Mouse (Mus musculus) retina, postnatal 7 days (tissue): Measurements from ENCODE around the gene Gm49416.
"Not testable (repeated sequence)": the region's sequence is repeated elsewhere in the genome, so short reads cannot be mapped to it uniquely, and the experiment has no call there.

Source experiments
- DNase-seq: peaks from one replicate; pipeline ENCODE4 v3.0.0-alpha.2; 2012; ENCODE audit warnings: low read depth, low spot score

Gene Gm49416

GRCm38 (mm10) chr19:8888511-8889385 lies at the start of gene Gm49416, which contains the start of gene 1810009A15Rik:
Gene Gm49416 (plus strand): TSS chr19:8888926.
Gene 1810009A15Rik (plus strand): TSS chr19:8888853.
- DNase-seq = peak; percentile 88

- DNase-seq = no peak
Measured at GRCm38 (mm10) chr19:8839103-8839907, 49.4 kb upstream of the Gm49416 start, which contains the start of gene Gng3. Gene Gng3 (minus strand): TSS chr19:8839194.

- no peak for DNase-seq
Measured at GRCm38 (mm10) chr19:8839908-8840791, 48.6 kb upstream of the Gm49416 start.

- DNase-seq = no peak
Measured at GRCm38 (mm10) chr19:8841012-8841411, 47.7 kb upstream of the Gm49416 start.

- no peak for DNase-seq
Measured at GRCm38 (mm10) chr19:8842961-8843360, 45.8 kb upstream of the Gm49416 start.

- peak; percentile 76 for DNase-seq
Measured at GRCm38 (mm10) chr19:8844371-8845129, 44.2 kb upstream of the Gm49416 start.

- no peak for DNase-seq
Measured at GRCm38 (mm10) chr19:8848356-8848755, 40.4 kb upstream of the Gm49416 start.

GRCm38 (mm10) chr19:8850402-8850901 lies 38.3 kb upstream of the Gm49416 start, which contains the start of gene Lrrn4cl:
Gene Lrrn4cl (plus strand): TSS chr19:8850768.
- no peak for DNase-seq

GRCm38 (mm10) chr19:8851639-8852038 lies 37.1 kb upstream of the Gm49416 start:
- DNase-seq = no peak

- DNase-seq = no peak
Measured at GRCm38 (mm10) chr19:8852236-8852928, 36.3 kb upstream of the Gm49416 start.

GRCm38 (mm10) chr19:8853117-8853516 lies 35.6 kb upstream of the Gm49416 start:
- DNase-seq = no peak

- no peak for DNase-seq
Measured at GRCm38 (mm10) chr19:8857689-8858088, 31.0 kb upstream of the Gm49416 start.

- DNase-seq = no peak
Measured at GRCm38 (mm10) chr19:8859018-8859417, 29.7 kb upstream of the Gm49416 start.

GRCm38 (mm10) chr19:8864265-8864664 lies 24.5 kb upstream of the Gm49416 start:
- no peak for DNase-seq

- not testable (repeated sequence) for DNase-seq
Measured at GRCm38 (mm10) chr19:8870381-8870780, 18.3 kb upstream of the Gm49416 start.

GRCm38 (mm10) chr19:8870838-8871237 lies 17.9 kb upstream of the Gm49416 start:
- no peak for DNase-seq

GRCm38 (mm10) chr19:8871267-8872186 lies 17.2 kb upstream of the Gm49416 start, which contains the start of gene Ubxn1:
Gene Ubxn1 (plus strand): TSS chr19:8871496.
- peak; percentile 92 for DNase-seq

GRCm38 (mm10) chr19:8872266-8872840 lies 16.4 kb upstream of the Gm49416 start:
- DNase-seq = no peak
